Mouse (Mus musculus) megakaryocyte, embryonic 14.5 days (primary cell): ENCODE results near the gene Gtf2ird2.

Experiments used
- FLI1 ChIP-seq: IDR thresholded peaks from 2 replicates; pipeline ENCODE4 v1.6.1; 2012; ENCODE audit warnings: low read length, inconsistent platforms, mixed read lengths
- GATA1 ChIP-seq: IDR thresholded peaks from 3 replicates; pipeline ENCODE4 v1.6.1; 2012; ENCODE audit warnings: mixed read lengths, low read length, inconsistent platforms, borderline replicate concordance

- TF ChIP-seq GATA1 (no peak), FLI1 (no peak)
These were observed 9.8 kb downstream of the Gtf2ird2 start for GRCm38 (mm10) chr5:134193664-134194063.
